Mouse (Mus musculus): ENCODE measurements around the gene Exoc6.
"Not testable (repeated sequence)": the region's sequence is repeated elsewhere in the genome, so short reads cannot be mapped to it uniquely, and the experiment has no call there.

The Exoc6 gene

DNA sequence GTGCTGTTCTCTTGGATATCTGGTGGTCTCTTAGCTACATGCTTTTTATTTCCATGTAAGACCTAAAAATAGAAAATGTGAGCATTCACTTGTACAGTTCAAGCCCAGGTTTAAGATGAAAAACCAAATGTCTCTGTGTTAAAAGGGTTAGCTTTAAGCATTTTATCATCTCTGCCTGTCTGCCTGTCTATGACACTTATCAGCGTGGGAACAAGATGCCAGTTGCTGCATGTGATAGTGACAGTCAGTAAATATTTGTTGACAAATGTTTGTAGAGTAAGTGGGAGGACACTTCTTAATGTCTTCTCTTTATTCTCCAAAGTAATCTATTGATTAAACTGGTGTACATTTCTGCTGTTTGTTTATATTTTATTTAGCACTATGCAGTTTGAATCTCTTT lies 12.5 kb upstream of the Exoc6 start:
- no peak for DNase-seq (ENCODE audit: low read depth, low spot score)

DNA sequence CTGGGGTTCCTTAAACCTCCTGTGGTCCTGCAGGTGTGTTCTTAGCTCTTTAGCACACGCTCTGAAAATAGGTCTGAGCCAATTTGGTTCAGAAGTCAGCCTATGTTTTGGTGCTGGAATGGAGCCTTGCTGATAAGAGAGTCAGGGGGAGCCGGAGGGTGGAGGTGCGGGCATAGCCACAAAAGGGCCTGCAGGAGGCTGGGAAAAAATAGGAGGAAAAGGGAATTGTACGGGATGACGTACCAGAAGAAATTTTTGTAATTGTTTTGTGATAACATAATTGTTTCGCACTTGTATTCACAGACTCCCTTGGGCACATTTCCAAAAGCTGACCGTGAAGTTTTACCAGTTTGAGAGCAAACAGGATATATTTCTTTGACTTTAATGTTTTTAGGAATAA lies 10.0 kb upstream of the Exoc6 start:
- DNase-seq (ENCODE audit: low read depth, low spot score): no peak

DNA sequence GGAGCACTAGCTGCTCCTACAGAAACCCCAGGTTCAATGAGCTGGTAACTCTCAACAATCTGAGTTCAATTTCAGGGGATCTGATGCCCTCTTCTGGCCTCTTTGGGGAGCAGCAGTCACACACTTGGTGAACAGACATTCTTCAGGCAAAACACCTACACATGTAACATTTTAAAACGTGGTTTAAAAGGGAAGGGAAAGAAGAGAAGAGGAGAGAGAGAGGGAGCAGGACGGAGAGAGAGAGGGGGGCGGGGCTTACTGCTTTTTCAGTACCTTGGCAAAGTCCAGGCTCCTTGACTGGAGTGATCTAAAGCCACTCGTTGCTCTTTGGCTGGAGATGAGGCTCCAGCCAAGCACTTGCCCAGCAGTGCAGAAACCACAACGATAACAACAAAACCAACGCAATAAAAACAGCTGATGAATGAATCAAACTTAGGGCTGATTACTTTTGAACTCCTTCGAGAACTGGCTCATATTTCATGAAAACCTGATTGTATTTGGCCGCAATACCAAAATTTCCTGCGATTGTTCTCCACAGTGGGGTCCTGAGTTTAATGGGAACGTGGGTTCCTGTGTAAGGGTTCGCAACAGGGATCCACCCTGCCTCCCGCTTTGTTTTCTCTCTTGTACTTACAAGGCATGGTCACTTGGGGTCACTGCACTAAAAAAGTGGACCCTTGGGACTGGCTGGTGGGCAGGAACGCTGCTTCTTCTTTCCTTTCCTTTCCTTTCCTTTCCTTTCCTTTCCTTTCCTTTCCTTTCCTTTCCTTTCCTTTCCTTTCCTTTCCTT lies 6.5 kb upstream of the Exoc6 start:
- peak; percentile 45 for DNase-seq (ENCODE audit: low read depth, low spot score)

DNA sequence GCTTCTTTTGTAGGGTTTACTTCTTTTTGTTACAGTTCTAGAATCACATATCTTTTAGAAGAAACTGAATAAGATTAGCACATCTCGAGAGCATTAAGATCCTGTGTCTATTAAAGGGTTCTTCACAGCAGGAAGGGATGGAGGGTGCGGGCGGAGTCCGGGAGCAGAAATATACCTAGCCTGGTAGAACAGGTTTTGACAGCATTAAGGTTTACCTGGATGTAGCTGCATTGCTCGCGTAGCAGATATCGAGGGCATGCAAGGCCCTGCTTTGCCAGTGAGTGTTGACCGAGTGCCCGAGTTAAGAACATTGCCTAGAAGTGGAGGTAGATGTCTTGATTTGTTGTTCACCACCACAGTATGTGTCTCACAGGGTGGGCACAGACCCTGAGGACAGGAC lies 5.7 kb upstream of the Exoc6 start:
- DNase-seq (ENCODE audit: low read depth, low spot score): no peak

DNA sequence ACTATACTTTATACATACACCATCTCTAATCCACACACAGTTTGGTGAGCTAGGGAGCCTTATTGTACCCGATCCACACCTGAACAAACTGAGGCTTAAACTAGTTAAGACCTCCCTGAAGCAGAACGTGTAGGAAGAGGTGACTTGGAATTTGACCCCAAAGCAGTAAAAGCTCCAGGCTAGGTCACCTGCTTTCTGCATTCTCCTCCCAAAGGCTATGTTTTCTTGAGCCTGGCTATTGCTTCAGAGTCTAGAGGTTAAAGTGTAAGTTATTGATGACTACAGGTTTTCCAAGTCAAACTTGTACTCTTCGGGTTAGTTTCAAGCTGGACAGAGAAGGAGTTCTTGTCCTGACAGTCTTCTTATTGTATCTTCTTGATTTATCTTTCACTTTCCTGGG lies 5.0 kb upstream of the Exoc6 start:
- no peak for DNase-seq (ENCODE audit: low read depth, low spot score)

DNA sequence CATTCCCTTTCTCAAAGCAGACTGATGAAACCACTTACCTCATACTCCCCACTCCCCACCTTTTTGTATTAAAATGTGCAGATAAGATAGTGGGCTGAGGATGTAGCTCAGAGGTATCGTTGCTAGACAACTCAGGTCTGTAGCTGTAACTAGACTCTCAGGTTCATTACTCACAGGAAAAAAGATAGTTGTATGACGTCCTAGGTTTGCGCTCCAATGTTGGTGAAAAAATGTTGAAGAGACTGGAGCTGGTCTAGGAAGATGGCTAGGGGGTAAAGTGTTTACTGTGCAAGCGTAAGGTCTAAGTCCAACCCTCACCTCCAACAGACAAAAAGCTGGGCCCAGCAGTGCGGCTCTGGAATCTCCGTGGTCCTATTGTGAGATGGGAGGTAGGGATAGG lies 4.5 kb upstream of the Exoc6 start:
- no peak for DNase-seq (ENCODE audit: low read depth, low spot score)

DNA sequence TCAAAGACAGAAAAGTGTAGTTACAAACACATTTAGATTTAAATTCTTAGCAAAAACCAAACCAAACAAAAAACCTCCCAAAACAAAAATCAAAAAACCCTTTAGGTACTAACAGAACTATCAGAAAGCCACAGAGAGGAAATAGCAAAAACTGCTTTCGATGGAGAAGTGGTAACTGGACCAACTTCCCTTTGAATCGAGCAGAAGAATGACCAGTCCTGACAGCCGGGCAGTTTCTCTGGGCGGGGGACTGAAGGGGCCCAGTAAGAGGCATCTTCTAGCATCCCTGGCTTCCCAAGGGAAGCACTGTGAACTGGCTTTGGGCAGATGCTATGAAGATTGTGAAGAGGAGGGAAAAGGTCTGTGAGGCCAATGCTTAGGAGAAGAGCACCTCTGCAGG lies 3.4 kb upstream of the Exoc6 start:
- DNase-seq (ENCODE audit: low read depth, low spot score): no peak

DNA sequence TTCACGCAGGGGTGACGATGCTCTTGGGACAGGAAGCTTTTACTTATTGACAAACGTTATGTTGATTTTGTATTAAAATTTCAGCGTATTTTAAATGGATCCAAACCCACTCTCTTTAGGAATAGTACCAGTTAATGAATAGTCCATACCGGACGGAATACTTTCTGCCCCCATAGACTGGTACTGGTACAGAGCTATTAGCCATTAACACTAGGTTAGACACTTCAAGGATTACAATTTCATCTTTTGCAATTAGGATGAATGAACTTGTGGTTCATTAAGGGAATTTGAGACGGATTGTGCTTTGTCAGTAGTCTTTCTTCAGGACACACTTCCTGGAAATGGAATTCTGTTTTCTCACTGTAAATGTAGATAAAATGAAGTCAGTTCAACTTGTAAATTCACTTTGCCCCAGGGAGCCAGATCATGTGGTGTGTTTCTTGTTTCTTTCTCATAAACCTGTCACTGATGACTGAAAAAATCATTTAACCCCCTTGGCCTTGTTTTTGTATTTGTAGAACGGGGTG lies 885 bp downstream of the Exoc6 start:
- DNase-seq (ENCODE audit: low read depth, low spot score): no peak

DNA sequence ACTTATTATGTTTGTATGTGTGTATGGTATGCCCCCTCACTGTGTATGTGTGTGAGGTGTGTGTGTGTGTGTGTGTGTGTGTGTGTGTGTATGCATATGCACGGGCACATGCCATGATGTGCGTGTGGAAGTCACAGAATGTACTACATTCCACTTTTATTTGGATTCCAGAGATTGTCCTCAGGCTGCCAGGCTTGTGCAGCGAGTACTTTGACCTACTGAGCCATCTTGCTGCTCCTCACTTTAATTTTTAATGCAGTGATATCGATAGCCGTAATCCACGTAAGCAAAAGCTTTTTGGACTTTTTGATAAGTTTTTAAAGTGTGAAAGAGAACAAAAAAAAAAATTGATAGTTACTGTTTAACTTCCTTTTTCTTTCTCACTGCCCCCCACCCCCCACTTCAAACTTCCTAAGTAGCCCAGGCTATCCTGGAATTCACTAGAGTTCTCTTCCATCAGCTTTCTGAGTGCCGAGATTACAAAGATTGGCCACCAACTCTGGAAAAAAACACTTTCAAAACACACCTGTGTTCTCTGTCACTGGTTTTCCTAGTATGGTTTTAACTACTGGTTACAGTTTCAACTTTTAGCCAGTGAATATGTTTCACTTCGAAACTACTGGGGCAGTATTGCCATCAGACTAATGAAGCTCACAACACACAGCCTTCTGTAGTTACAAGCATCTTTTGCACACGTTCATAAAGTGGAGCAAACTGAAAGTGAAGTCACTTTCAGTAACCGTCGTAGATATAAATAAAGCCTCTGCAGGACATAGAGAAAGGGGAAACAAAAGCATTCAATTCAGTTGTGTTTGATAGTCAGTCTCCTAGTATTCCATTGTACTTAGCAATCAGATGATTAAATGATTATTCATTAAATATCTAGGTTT lies 3.4 kb downstream of the Exoc6 start:
- peak; percentile 55 for DNase-seq (ENCODE audit: low read depth, low spot score)

DNA sequence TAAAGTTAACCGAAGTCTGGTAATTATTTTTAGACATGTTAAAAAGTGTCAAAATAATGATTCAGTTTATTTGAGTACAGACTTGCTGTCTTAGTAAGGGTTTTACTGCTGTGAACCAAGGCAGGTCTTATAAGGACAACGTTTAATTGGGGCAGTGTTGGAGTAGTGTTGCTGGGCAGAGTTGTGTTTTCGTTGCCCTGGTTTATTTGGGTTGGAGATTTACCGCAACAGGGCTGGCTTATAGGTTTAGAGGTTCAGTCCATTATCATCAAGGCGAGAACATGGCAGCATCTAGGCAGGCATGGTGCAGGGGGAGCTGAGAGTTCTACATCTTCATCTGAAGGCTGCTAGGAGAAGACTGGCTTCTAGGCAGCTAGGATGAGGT lies 4.0 kb downstream of the Exoc6 start:
- DNase-seq (ENCODE audit: low read depth, low spot score): not testable (repeated sequence)

DNA sequence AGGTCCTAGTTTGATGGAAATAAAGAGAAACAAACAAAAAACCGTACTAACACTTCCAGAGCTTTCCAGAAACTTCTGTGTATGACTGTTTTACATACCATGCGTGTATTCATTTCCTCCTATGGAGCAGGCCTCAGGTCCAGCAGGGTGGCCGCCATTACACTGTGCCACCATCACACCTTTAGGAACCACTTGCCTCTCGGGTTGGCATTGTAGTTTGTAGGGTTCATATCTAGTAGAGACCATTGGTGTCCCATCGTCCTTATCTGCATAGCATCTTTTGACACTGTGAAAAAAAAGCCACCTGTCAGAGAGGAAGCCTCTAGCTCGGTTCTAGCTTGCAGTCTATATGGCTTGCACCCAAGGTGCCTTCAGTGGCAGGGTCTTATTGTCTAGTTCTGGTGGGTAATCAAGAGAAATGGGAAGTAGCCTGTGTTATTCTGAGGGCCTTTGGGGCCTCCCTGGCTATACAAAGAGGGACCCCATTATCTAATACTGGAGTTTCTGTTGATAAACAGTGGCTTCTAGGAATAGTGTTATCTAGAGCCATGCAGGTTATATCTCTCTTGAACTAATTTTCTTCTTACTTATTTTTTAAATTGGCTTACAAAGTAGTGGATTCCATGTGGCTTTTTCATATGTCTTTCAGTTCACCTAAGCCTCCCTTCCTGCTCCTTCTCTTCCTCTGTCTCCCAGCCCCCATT lies 5.8 kb downstream of the Exoc6 start:
- no peak for DNase-seq (ENCODE audit: low read depth, low spot score)

DNA sequence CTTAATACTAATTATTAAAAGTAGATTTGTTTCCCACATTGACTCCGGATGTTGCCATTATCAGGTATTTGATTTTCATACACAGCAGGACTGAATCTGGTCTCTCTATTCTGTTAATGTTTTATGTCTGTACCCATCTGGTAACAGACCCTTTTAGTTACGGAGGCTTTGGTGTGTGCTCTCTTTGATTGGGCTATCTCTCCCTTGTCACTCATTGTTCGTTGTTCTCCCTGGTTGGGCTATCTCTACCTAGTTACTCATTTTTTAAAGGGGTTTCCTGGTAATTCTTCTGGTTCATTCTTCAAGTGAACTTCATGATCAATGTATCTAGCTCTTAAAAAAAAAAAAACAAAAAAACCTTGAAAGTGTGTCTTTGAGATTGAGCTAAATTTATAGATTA lies 7.7 kb downstream of the Exoc6 start:
- no peak for DNase-seq (ENCODE audit: low read depth, low spot score)

DNA sequence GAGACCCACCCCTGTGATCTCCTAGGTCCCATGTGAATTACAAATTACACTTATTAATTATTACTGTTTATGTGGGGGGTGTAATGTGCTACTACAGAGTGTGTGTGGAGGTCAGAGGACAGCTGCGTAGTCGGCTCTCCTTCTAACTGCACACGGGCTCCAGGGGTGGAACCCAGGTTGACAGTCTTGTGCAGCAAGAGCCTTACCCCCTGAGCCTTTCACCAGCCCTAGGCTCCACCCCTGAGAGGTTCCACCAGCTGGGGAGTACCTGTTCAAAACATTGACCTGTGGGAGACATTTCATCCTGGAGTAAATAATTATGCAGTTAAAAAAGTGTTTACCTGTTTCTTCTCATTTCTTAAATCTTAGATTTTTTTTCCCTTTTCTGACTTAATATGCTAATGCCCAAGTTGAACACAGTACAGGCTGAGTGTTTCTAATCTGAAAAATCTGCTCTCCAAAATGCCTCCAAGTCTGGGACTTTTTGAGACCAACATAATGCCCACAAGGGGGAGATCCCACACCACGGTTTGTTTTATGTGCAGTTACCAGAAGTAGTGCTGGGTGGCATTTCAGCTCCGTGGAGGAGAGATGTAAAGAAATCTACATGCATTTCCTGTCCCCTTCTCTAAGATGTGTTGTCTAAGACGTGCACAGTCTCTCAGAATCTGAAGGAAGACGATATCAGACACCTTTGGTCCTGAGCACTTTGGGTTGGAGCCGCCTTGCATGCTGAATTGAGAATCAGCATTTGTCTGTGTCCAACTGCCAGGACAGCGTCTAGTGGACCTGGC lies 9.3 kb downstream of the Exoc6 start:
- peak; percentile 86 for DNase-seq (ENCODE audit: low read depth, low spot score)

DNA sequence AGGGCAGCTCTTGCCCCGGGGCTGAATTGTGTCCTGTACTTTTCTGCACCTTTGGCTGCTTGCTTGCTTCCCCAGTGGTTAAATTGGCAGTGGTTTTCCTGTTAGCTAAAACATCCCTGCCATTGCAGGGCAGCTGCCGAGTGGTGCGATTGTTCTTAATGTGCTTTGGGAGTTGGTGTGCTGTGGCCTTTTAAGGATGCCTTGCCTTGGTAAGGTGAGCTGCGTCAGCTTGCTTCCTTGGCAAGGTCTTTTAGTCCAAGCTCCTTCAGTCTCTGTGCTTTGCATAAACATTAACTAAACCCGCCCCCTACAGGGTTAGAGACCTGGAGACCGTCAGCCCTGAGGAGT lies 9.8 kb downstream of the Exoc6 start:
- DNase-seq (ENCODE audit: low read depth, low spot score): peak; percentile 50

DNA sequence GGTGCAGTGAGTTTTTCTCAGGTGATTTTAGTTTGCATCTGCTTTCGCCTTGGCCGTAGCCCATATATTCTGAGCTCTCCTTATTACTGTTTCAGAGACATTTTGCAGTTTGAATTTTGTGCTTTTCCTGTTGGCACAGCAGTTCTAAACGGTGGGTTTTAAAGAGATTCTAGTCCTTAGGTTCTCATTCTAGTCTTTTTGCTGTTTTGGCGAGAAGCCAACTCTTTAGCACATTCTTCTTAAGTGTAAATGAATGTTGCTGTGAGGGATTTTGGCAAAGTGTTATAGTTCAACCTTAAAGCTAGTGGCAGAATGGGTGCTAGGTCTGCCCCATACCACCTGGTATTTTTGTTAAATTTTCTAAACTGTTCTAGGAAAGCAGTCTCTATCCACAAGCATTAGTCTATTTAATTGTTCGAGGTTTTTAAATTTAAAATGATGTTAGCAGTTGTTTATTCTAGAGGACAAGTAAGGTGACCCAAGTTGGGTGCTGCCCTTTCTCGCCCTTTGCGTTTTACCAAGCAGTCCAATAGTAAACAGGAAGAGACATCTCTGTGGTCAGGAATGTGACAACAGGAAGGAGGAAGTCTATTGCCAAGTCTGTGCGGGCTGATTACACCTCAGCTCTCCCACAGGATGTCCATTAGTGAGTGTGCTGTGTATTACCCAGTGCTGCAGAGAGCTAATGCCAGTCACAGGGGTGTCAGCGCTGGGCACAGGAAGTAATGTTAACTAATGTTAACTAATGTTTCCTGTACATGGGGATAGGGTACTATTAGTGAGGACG lies 11.1 kb downstream of the Exoc6 start:
- peak; percentile 51 for DNase-seq (ENCODE audit: low read depth, low spot score)

DNA sequence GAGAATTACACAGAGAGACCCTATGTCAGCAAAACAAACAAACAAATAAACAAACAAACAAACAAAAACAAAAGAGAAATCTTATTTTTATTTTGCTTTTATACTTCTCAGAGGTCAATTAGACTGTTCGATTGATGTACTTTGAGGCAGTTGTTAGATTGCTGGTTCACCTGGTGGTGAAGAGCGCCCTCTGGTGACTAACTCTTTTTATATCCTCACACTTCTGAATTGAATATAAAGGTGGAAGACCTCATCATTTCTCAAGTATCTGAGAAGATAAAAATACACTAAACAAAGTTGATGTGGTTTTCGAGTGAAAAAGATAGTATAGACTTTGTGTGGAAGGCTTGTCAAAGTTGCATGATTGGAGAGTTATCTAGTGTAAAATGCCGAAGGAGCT lies 13.5 kb downstream of the Exoc6 start:
- peak; percentile 86 for DNase-seq (ENCODE audit: low read depth, low spot score)

DNA sequence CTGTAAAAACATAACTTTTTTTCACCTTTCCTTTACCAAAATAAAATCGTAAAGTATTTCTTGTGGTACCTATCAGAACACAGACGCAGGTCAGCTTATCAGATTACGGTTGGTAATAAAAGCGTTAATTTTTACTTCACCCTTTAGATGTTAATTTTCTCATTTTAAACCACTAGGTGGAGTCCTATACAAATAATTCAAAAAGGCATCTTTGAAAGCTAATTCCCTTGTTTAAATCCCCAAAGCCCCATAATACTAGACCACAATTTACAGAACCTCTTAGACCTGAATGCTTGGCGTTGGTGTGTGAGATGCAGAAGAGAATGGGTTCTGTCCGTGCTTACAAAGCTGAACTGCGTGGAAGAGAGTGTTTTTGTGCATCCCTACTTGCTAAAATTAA lies 15.6 kb downstream of the Exoc6 start:
- DNase-seq (ENCODE audit: low read depth, low spot score): peak; percentile 18

DNA sequence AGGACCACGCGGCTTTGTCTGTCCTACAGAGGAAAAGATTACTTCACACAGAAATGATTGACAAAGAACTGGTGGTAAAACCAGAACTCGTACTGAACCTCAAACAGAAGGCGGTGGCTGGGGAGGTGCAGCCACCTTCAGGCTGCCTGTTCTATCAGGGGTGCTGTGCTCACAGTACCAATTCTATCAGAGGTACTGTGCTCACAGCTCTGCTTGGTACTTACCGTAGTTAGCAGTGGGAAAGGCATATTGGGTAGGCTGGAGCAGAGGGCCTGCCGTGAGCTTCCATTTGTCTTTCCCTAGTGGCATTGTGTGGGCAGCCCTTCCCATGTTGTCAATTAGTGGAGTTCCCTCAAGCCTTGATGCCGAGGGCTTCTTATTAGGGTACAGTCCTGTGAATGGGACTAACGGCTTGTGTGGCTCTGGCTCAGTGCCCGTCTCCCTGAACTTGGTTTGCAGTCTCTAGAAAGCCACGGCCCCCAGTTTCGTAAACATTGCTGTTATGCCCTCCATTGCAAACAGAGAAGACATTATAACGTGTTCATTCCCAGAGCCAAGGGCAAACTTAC lies 19.1 kb downstream of the Exoc6 start:
- DNase-seq (ENCODE audit: low read depth, low spot score): no peak

DNA sequence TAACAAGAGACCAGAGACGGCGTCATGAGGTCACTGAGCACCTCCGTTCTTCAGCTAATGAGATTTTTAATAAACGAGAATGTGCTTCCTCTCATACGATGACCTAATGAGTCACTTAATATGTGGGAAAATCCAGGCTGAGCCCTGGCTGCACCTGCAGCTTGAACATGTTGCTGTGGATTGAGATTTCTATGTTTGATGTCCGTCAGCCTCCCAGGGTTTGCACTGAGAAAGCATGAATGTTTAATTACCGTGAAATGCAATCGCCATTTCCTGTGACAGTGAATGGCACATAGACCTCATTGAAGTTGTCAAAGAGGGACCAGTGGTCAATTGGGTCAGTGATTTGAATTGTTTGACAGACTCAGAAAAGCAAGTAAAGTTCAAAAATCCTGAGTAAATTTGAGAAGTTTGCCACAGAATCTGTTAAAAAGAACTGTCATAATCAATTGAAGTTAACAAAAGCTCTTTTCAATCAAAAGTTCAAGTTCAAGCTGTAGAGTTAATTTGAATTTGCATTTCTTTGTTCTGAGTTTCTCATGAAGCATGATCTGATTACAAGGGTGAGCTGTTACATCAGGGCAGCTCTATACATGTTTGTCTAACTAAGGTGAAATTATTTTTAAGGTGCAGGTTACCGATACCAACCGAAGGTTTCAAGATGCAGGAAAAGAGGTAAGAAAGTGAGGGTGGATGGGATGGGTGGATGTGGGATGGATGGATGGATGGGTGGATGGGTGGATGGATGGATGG lies 20.9 kb downstream of the Exoc6 start:
- no peak for DNase-seq (ENCODE audit: low read depth, low spot score)

DNA sequence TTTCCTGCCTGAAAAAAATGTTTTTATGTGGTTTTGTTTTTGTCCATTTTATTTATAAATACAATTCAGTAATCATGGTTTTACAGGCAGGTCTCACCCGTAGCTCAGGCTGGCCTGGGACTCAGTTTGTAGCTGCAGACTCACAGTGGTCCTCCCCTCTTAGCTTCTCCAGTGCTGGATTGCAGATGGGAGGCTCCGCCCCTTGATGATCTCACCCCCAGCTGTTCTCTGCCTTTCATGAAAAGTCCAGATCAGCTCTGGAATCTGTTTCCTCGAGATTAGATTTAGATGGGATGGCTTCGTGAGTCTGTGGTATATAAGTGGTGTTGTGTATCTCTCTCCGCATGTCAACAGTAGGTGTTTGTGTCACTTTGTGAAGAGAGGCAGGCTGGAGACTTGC lies 24.6 kb downstream of the Exoc6 start:
- DNase-seq (ENCODE audit: low read depth, low spot score): no peak

Measured in CD4-positive, CD25-positive, alpha-beta regulatory T cell, adult 2 months (primary cell).